Mouse (Mus musculus) lung, adult 2 months (tissue): Measurements from ENCODE around the gene Hspb1.
A peak's percentile ranks its signal among the peaks of the same experiment; 100 is the strongest.

Experiments
- CTCF ChIP-seq: fragments of 200-500 bp; IDR thresholded peaks from 2 replicates; pipeline ENCODE4 v1.5.1; 2011; ENCODE audit warnings: mild to moderate bottlenecking, low read length, control low read depth; ENCODE audit not compliant: insufficient read depth
- POLR2A ChIP-seq: fragments of 200-500 bp; IDR thresholded peaks from 2 replicates; pipeline ENCODE4 v1.6.1; 2011; ENCODE audit warnings: low read depth, mild to moderate bottlenecking, control low read depth, low read length, borderline replicate concordance; ENCODE audit errors: extremely low read depth

GRCm38 (mm10) chr5:135887675-135888102 lies at the start of gene Hspb1:
- TF ChIP-seq CTCF, result no peak
- TF ChIP-seq POLR2A, result peak; percentile 86
